Mouse (Mus musculus) erythroid progenitor cell, adult 5-6 weeks (primary cell): Measurements from ENCODE around the gene Car14. TPM values are rescaled to one million over a fixed set of nuclear protein-coding genes. Genes with fewer than 3 reads are reported as not detected.
"Not testable (repeated sequence)": the region's sequence is repeated elsewhere in the genome, so short reads cannot be mapped to it uniquely, and the experiment has no call there.

Source experiments
- ATAC-seq: replicated peaks from 2 replicates; pipeline ENCODE4 v1.8.0; 2016; ENCODE audit warnings: moderate number of reproducible peaks, mild to moderate bottlenecking, moderate TSS enrichment, inconsistent platforms; ENCODE audit not compliant: poor library complexity, low FRiP score, severe bottlenecking
- total RNA-seq, 2 experiments: library from RNA; stranded (forward) in 1 of 2; stranded (reverse) in 1 of 2; fragments of 150-400 nt in 1 of 2; fragments of 186-747, 209-891 nt in 1 of 2; gene quantifications; 2 replicates each; pipeline versions ENCODE4 v1.2.3 to v1.2.4; 2015 to 2017; ENCODE audit warnings: low replicate concordance in 2 of 2

The Car14 gene
- total RNA-seq, 2 experiments from 2014 or later = not detected

GRCm38 (mm10) chr3:95928658-95929503, 24.4 kb upstream of the Car14 start, which contains the start of gene Anp32e:
Anp32e (plus strand) TSS chr3:95929246.
- peak; percentile 91 for ATAC-seq

- no peak; the same call in 1 of the 2 replicates for ATAC-seq
These were observed 23.8 kb upstream of the Car14 start for GRCm38 (mm10) chr3:95928261-95928657.

- ATAC-seq = no peak
These were observed 20.6 kb upstream of the Car14 start for GRCm38 (mm10) chr3:95925087-95925486.

GRCm38 (mm10) chr3:95924185-95924584, 19.7 kb upstream of the Car14 start:
- no peak for ATAC-seq

- ATAC-seq = not testable (repeated sequence)
These were observed 18.9 kb upstream of the Car14 start for GRCm38 (mm10) chr3:95923429-95923828.

- ATAC-seq = not testable (repeated sequence)
These were observed 16.0 kb upstream of the Car14 start for GRCm38 (mm10) chr3:95920532-95920931.

- no peak for ATAC-seq
These were observed 12.3 kb upstream of the Car14 start for GRCm38 (mm10) chr3:95916760-95917159.

GRCm38 (mm10) chr3:95914706-95915105, 10.2 kb upstream of the Car14 start:
- no peak for ATAC-seq

- no peak for ATAC-seq
These were observed 3.1 kb upstream of the Car14 start for GRCm38 (mm10) chr3:95907613-95908012.

GRCm38 (mm10) chr3:95906860-95907259, 2.4 kb upstream of the Car14 start:
- no peak for ATAC-seq

GRCm38 (mm10) chr3:95905940-95906492, 1.5 kb upstream of the Car14 start:
- ATAC-seq = no peak

GRCm38 (mm10) chr3:95905146-95905939, 852 bp upstream of the Car14 start:
- ATAC-seq = no peak

- ATAC-seq = no peak
These were observed 563 bp downstream of the Car14 start for GRCm38 (mm10) chr3:95903753-95904502.

- ATAC-seq = no peak
These were observed 1.8 kb downstream of the Car14 start for GRCm38 (mm10) chr3:95902643-95903042.

GRCm38 (mm10) chr3:95902373-95902625, 2.2 kb downstream of the Car14 start:
- no peak for ATAC-seq

GRCm38 (mm10) chr3:95901616-95902372, 2.7 kb downstream of the Car14 start:
- ATAC-seq = no peak

GRCm38 (mm10) chr3:95899800-95900524, 4.5 kb downstream of the Car14 start:
- no peak for ATAC-seq

GRCm38 (mm10) chr3:95895501-95895900, 9.0 kb downstream of the Car14 start:
- ATAC-seq = not testable (repeated sequence)
